Mouse (Mus musculus) hindbrain, embryonic 11.5 days (tissue): ENCODE data around the gene Mstn. TPM values are rescaled to one million over a fixed set of nuclear protein-coding genes. Genes with fewer than 3 reads are reported as not detected.

Experiments used
- ATAC-seq: fragments of 200-750 bp; cut with Nextera tagmentation; 2 replicates; pipeline ENCODE4 v1.8.0; 2017; ENCODE audit warnings: mild to moderate bottlenecking, moderate TSS enrichment, moderate library complexity; ENCODE audit not compliant: low FRiP score
- DNase-seq: peaks from one replicate; pipeline ENCODE4 v3.0.0-alpha.2; 2015; ENCODE audit warnings: low spot score
- H3K27ac ChIP-seq: fragments of 300-500 bp; sonication (generic); 2 replicates; pipeline ENCODE4 v1.5.1; 2014; ENCODE audit warnings: mild to moderate bottlenecking, low read depth, low read length
- H3K27me3 ChIP-seq: fragments of 300-500 bp; sonication (generic); 2 replicates; pipeline ENCODE4 v1.6.1; 2014; ENCODE audit warnings: mild to moderate bottlenecking, low read length, moderate library complexity, mixed read lengths; ENCODE audit not compliant: control insufficient read depth, insufficient read depth
- H3K36me3 ChIP-seq: fragments of 300-500 bp; sonication (generic); 2 replicates; pipeline ENCODE4 v1.6.1; 2014; ENCODE audit warnings: mild to moderate bottlenecking, low read length, moderate library complexity, mixed read lengths; ENCODE audit not compliant: control insufficient read depth, insufficient read depth
- H3K4me1 ChIP-seq: fragments of 300-500 bp; sonication (generic); replicated peaks from 2 replicates; pipeline ENCODE4 v1.6.1; 2014; ENCODE audit warnings: low read length, mixed read lengths; ENCODE audit not compliant: control insufficient read depth, insufficient read depth
- H3K4me2 ChIP-seq: fragments of 300-500 bp; sonication (generic); replicated peaks from 2 replicates; pipeline ENCODE4 v1.6.1; 2014; ENCODE audit warnings: mild to moderate bottlenecking, low read depth, low read length
- H3K4me3 ChIP-seq: fragments of 300-500 bp; sonication (generic); 2 replicates; pipeline ENCODE4 v1.5.1; 2014; ENCODE audit warnings: low read depth, low read length
- H3K9ac ChIP-seq: fragments of 300-500 bp; sonication (generic); 2 replicates; pipeline ENCODE4 v1.6.1; 2014; ENCODE audit warnings: low read depth, low read length
- H3K9me3 ChIP-seq: fragments of 300-500 bp; sonication (generic); 2 replicates; pipeline ENCODE4 v1.6.1; 2016; ENCODE audit warnings: low read length; ENCODE audit not compliant: control insufficient read depth
- WGBS: fragments of 180-500 bp; shearing (Covaris S2); extraction: QIAGEN DNeasy Blood & Tissue Kit; methylation state at CpG from one replicate; pipeline ENCODE4 v1.1.7; 2014; 5-methylcytosine and 5-hydroxymethylcytosine counted together
- polyA plus RNA-seq: library from polyadenylated mRNA; unstranded; fragments of >200 nt; fragmentation: Nextera tagmentation; extraction: Ambion mirVana; gene quantifications from 2 replicates; pipeline ENCODE4 v1.2.1, GENCODE M21; 2014

Gene Mstn
- polyA plus RNA-seq, 1 experiment from 2014 or later = 1.5 TPM

- Histone ChIP-seq H3K4me3 (no peak overlapping the region), H3K27ac (no peak overlapping the region), H3K4me2 (no peak overlapping the region), H3K36me3 (no peaks in the 10 kb centered on the region), H3K9ac (no peak overlapping the region), H3K27me3 (no peaks in the 10 kb centered on the region), H3K9me3 (no peaks in the 10 kb centered on the region), H3K4me1 (no peaks in the 10 kb centered on the region)
- WGBS = 92% methylated on average over 2 of the region's 2 CpGs
- ATAC-seq (no peak), DNase-seq (no peak)
Measured at GRCm38 (mm10) chr1:53079876-53080275, 18.4 kb downstream of the Mstn start.

DNA sequence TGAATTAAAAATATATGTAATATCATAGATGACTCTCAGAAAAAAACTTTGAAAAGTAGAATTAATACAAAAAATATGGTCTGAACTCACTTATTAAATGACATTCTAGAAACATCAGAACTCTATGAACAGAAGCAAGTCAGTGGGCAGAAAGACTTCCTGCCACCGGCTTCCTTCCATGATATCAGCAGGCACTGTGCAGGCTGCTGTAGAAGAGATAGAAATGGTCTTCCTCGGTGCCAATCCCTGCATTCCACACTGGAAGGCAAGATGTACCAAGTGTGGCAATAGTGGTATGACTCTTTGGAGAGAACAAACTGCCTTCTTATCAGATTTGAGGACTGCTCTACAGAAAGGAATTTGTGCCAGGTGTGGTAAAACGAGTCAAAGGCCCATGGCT, 19.2 kb downstream of the Mstn start:
- WGBS = 81% methylated on average over 3 of the region's 3 CpGs
- no peaks in the 10 kb centered on the region for H3K9me3 ChIP-seq
- H3K4me3 ChIP-seq = no peak overlapping the region
- no peaks in the 10 kb centered on the region for H3K36me3 ChIP-seq
- DNase-seq (no peak), ATAC-seq (no peak)
- H3K27ac ChIP-seq = no peak overlapping the region
- H3K4me2 ChIP-seq = no peak overlapping the region
- H3K4me1 ChIP-seq = no peaks in the 10 kb centered on the region
- H3K9ac ChIP-seq = no peak overlapping the region
- no peaks in the 10 kb centered on the region for H3K27me3 ChIP-seq

GRCm38 (mm10) chr1:53085256-53085655, 23.8 kb downstream of the Mstn start:
- 86% methylated on average over 15 of the region's 15 CpGs for WGBS
- H3K27me3 ChIP-seq = no peaks in the 10 kb centered on the region
- DNase-seq (no peak), ATAC-seq (no peak)
- H3K4me2 ChIP-seq = no peak overlapping the region
- H3K9me3 ChIP-seq = no peaks in the 10 kb centered on the region
- H3K4me1 ChIP-seq = no peaks in the 10 kb centered on the region
- no peak overlapping the region for H3K27ac ChIP-seq
- H3K4me3 ChIP-seq = no peak overlapping the region
- no peaks in the 10 kb centered on the region for H3K36me3 ChIP-seq
- H3K9ac ChIP-seq = no peak overlapping the region

DNA sequence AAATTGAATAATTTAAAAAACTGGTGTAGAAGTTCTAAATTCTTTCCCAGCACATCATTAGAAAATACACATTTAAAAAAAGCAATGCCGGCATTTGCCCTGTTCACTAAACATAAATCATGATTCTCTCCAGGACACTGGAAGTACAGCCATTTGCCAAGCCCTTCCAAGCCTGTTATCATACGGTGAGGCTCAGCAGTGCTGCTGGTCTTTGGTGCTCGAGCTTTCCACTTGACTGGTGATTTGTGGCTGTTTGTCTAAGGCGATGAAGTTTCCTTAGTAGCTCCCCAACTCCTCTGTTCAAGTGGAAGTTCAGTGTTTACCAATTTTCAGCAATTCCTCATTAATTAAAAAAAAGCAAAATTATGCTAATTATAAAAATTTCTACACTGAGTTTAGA, 24.6 kb downstream of the Mstn start:
- no peak for ATAC-seq
- H3K27ac ChIP-seq = no peak overlapping the region
- H3K36me3 ChIP-seq = no peaks in the 10 kb centered on the region
- no peak overlapping the region for H3K9ac ChIP-seq
- no peaks in the 10 kb centered on the region for H3K4me1 ChIP-seq
- DNase-seq = no peak
- WGBS = 68% methylated on average over 4 of the region's 4 CpGs
- H3K4me3 ChIP-seq = no peak overlapping the region
- H3K27me3 ChIP-seq = no peaks in the 10 kb centered on the region
- H3K9me3 ChIP-seq = no peaks in the 10 kb centered on the region
- no peak overlapping the region for H3K4me2 ChIP-seq

GRCm38 (mm10) chr1:53093180-53093579, 31.7 kb downstream of the Mstn start:
- 36% methylated on average over 3 of the region's 3 CpGs for WGBS
- Histone ChIP-seq H3K27me3 (no peaks in the 10 kb centered on the region), H3K9me3 (no peaks in the 10 kb centered on the region), H3K36me3 (no peaks in the 10 kb centered on the region), H3K4me2 (no peak overlapping the region), H3K9ac (no peak overlapping the region), H3K27ac (no peak overlapping the region), H3K4me1 (no peaks in the 10 kb centered on the region), H3K4me3 (no peak overlapping the region)
- no peak for ATAC-seq
- no peak for DNase-seq

DNA sequence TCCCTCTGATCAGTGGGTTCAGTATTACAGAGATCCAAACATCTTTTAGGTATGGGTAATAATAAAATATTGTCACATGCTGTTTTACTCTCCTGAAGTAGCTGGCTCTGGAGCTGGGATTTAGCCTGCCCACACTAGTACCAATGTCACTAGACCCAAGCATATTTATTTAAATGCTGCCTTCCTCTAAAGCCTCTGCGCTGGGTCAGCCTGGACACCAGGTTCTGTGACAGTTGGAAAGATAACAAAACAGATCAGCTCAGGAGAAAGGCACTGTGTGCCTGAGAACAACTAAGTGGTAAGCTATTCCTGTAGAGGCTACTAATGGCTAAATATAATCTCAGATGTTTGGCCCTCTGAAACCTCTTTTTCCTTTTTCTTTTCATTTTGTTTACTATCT, 49.1 kb downstream of the Mstn start:
- no peak for ATAC-seq
- 89% methylated on average over 1 of the region's 1 CpGs for WGBS
- no peak for DNase-seq
- no peak overlapping the region for H3K27ac ChIP-seq
- no peaks in the 10 kb centered on the region for H3K4me1 ChIP-seq
- H3K9ac ChIP-seq = no peak overlapping the region
- no peaks in the 10 kb centered on the region for H3K36me3 ChIP-seq
- H3K27me3 ChIP-seq = no peaks in the 10 kb centered on the region
- H3K4me2 ChIP-seq = no peak overlapping the region
- H3K4me3 ChIP-seq = no peak overlapping the region
- no peaks in the 10 kb centered on the region for H3K9me3 ChIP-seq

Other genes starting within 250 kb of the Mstn start
- 12.4 and 12.9 TPM in 2 replicates for gene Inpp1, start 244.0 kb upstream of the Mstn start, polyA plus RNA-seq
- 31.0 and 32.7 TPM in 2 replicates for gene Hibch, start 216.7 kb upstream of the Mstn start, polyA plus RNA-seq
- 4.4 and 8.0 TPM in 2 replicates for gene 1700019D03Rik, start 41.5 kb upstream of the Mstn start, polyA plus RNA-seq
- not detected in 2 replicates for gene 1700019A02Rik, start 126.0 kb downstream of the Mstn start, polyA plus RNA-seq
- gene Pms1, start 235.4 kb downstream of the Mstn start, polyA plus RNA-seq = 21.0 and 23.8 TPM in 2 replicates
- gene Ormdl1, start 235.5 kb downstream of the Mstn start, polyA plus RNA-seq = 87.3 and 90.4 TPM in 2 replicates
- gene Gm28778, start 235.5 kb downstream of the Mstn start, polyA plus RNA-seq = not detected in 2 replicates